Mouse (Mus musculus): Measurements from ENCODE around the gene Hs6st3.

Hs6st3 gene

DNA sequence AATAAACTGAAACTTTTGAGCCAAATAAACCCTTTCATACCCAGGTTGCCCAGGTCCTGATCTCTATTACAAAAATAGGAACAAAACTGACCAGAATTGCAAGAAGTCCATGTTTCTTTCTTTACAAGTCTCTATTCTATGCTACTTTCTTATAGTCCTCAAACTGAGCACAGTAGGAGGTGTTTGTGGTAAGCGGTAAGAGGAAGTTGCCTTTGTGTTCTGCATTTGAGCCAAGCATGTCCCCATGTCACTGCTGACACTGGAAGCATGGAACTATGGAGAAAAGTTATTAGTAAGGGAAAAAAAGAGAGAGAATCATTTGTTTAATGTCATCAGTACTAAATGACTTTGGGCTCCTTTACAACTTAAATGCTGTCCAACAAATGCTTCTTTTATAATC is 529.3 kb downstream of the Hs6st3 start:
- DNase-seq, result no peak

DNA sequence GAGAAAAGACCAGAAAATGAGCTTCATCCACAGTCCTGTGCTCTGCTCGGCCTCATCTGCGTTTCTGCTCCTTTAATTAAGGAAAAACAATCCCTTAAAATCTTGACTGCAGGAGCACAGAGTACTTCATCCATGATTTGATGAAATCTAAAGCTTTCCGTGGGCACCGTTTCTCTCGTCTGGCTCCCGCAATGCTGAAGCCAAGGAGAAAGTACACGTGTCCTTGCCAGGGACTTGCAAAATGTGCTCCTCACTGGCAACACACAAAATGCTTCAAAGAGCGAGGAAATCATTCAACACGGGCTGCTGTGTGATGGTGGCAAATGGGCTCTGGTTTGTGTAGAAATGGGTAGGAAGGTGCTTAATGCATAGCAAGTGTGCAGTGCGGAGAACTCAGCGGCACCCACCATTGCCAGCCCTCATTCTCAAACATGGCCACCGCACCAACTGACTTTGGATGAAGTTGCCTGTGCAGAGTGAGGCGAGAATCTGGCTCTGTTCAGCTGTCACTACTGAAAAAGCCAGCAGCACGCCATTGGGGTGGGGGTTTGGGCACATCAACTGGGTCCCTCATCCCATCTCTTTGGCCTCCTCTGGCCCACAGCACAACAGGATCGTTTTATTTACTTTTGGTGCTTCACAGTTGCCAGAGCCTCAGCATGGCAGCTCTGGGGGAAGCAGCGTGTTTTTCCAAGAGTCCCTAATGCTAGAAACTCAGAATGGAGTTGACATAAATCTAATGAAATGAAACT is 532.9 kb downstream of the Hs6st3 start:
- no peak for DNase-seq

DNA sequence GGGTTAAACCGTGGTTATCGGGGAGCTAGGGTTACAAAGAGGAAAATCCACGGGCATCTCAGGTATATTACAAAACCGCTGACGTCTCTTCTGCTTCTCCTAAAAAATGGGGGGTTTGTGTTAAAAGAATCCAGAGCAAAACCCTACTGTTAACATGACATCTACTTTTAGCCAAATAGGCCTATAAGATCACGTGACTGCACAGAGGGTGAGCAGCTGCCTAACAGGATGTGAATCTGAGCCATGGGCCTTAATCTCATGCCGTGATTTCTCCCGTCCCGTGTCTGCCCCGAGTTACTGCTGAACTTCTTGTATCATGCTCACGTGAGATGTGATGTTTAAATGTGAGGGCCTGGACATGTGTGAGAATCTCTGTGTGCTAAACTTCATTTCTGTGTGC is 540.4 kb downstream of the Hs6st3 start:
- DNase-seq, result no peak

DNA sequence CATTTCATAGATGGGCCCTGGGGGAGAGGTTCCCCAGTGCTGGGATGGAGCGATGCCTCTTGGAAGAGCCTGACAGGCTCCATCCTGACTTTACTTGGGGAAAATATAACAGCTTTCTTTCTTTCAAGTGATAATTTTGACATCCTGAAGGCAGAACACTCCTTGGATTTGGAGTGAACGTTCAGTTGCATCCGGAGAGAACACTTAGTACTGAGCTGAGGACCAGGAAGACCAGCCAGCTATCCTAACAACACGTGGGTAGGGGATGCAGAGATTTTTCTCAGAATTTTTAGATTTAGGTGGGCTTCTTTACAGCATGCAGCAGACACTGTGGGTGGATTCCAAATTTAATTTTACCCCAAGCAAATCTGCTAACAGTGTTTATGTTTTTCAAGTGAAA is 541.9 kb downstream of the Hs6st3 start:
- DNase-seq, result no peak

- DNase-seq, result no peak
These were observed 549.7 kb downstream of the Hs6st3 start for GRCm38 (mm10) chr14:119687885-119688284.

DNA sequence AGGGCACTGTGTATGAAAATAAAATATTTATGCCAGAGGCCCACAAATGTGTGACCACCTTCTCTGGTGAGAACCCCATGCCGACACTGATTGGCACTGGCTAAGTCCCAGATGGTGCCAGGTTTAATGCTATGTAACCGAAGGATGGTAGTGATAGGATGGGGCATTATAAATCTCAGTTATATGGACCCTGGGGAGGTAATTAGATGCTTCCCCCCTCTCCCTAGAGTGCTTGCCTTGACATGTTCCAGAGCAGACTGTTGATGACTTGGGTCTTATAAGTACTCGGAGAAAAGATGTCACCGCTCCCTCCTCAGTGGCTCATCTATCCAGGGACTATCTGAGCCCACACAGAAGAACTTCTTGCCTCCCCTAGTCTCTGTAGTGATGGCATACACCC is 561.8 kb downstream of the Hs6st3 start:
- no peak for DNase-seq

GRCm38 (mm10) chr14:119714712-119715111 is 576.6 kb downstream of the Hs6st3 start:
- no peak for DNase-seq

DNA sequence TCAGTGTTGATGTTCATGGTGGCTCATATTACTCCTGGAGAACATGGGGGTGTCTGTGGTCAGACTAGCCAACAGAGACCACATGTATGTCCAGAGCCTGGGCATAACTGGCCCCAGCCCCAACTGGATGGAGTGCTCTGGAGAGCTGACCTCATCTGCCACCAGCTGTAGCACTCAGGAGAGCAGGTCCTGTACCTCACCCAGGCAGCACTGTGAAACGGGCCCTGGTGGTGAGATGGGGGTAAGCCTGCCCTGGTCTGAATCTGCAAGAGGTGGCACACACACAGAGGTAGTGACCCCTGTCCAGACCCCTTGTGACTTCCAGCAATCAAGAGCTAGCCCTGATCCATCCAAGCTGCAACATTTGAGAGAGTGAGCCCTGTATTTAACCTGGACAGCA is 579.2 kb downstream of the Hs6st3 start:
- no peak for DNase-seq

- no peak for DNase-seq
These were observed 587.0 kb downstream of the Hs6st3 start for GRCm38 (mm10) chr14:119725102-119725501.

- DNase-seq, result no peak
These were observed 593.4 kb downstream of the Hs6st3 start for GRCm38 (mm10) chr14:119731436-119732080.

- DNase-seq, result no peak
These were observed 594.1 kb downstream of the Hs6st3 start for GRCm38 (mm10) chr14:119732219-119732618.

GRCm38 (mm10) chr14:119737408-119737961 is 599.3 kb downstream of the Hs6st3 start:
- no peak for DNase-seq

DNA sequence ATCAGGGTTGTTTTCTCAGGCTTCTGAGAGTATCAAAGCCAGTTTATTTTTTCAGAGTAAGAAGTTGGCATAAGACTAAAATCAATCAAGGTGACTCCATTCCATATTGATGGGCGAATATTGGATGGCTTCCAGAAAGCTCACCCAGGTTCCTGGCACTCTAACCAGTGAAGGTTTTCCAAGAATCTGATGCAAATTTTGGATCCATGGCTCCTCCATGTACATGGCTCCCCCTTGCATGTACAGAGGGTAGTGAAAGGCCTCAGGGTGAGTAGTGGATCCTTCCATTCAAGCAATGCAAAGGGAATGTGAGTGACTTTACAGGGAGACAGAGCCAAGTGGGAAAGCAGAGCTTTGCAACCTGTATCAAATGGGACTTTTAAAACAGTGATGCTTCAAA is 603.6 kb downstream of the Hs6st3 start:
- no peak for DNase-seq

GRCm38 (mm10) chr14:119761376-119761775 is 623.2 kb downstream of the Hs6st3 start:
- DNase-seq, result no peak

- no peak for DNase-seq
These were observed 633.9 kb downstream of the Hs6st3 start for GRCm38 (mm10) chr14:119772040-119772439.

GRCm38 (mm10) chr14:119776261-119776660 is 638.1 kb downstream of the Hs6st3 start:
- no peak for DNase-seq

DNA sequence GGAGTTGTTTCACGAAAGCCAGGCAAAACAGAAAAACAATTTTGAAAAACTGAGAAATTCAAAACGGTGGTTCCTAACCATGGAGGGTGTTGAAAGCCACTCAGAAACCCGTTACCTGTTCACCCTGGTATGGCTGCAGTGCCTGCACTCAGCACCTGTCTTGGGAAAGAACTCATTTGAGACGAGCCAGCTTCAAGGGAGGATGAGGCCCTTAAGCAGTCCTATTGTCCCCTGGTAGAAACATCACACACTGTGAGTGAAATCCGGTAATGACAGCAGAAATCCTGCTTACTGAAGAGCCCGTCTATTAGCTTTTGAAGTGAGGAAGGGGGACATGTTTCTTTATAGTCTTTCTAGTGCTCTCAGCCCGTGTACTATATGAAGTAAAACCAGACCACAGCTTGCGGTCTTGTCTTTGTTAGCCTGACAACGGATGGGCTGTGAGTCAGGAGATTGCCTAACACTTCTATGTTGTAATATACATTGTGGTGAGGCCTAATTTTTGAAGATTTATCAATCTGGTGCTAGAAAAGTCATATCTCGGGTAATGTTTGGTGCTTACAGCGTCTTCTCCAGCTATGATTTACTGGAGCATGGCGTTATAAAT is 641.9 kb downstream of the Hs6st3 start:
- DNase-seq, result no peak

- DNase-seq, result no peak
These were observed 643.0 kb downstream of the Hs6st3 start for GRCm38 (mm10) chr14:119781111-119781510.

- DNase-seq, result no peak
These were observed 651.3 kb downstream of the Hs6st3 start for GRCm38 (mm10) chr14:119789457-119789856.

DNA sequence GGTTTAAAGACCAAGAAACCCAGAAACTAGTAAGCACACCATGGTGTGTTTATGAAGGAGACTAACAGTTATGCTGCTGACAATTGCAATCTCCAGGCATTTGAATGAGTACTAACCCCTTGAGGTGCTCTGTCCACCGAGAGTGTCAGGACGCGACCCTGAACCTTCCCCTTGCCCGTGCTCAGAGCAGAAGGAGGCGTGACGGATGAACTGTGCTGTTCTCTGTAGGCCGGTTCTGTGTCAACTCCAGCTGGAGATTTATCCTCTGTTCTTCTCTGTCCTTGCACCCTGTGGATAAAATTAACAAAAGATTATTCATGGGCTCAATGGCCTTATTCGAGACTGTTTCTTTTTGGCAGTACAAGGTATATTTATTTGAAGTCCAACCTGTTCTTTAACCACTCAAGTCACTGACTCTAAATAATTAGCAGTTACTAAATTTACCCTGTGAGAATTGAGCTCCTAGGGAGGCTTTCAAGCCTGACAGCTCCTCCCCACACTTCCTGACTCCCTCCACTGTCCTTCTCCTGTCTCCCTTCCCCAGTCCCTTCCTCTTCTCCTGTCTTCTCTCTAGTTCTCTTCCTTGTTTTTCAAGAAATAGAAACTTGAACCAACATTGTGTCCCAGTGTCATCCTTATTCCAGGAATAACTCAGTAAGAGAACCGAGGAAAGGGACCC is 659.2 kb downstream of the Hs6st3 start:
- no peak for DNase-seq

- no peak for DNase-seq
These were observed 660.4 kb downstream of the Hs6st3 start for GRCm38 (mm10) chr14:119798561-119798960.

- no peak for DNase-seq
These were observed 662.7 kb downstream of the Hs6st3 start for GRCm38 (mm10) chr14:119800856-119801255.

DNA sequence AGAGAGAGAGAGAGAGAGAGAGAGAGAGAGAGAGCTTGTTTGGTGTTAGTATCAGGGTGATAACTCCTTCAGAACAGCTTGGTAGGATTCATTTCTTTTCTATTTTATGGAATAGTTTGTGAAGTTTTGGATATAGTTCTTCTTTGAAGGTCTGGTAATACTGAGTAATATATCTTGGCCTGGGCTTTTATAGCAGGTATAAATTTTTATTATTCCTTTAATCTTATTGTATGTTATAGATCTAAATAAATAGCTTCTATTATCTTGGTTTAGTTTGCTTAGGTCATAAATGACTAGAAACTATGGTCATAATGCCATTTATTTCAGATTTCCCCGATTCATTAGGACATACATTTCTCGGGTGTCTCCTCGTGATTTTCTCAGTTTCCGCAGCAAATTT is 675.8 kb downstream of the Hs6st3 start:
- no peak for DNase-seq

Measured in right cerebral cortex, postnatal 14 days (tissue).